24 mouse cellular contexts compared by ENCODE assay signal in the genomic region with DNA sequence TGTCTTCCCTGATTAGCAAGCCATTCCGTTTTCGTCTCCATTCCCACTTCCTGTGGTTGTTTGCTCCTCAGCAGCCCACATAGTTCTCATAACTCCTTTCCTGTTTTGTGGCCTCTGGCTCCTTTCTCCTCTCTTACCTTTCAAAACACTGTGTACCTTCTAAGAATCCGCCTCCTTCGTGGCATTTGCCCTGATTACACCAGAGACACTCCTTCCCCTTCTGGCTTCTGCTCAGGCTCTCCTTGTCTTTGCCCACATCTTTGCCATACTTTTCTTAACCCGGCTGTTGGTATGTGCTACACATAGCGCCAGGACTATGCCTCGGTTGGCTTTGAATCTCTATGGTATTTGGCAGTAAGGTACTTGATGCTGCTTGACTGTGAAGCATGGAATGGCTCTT.
"Had no signal": no experiment of that assay in that cellular context is flagged by ENCODE, and none has a peak within 500 bp of the region (broad histone marks: within the 10 kb centered on the region; RNA-seq: fewer than 3 reads in every experiment).

No protein-coding gene starts in this region.

- H3K4me2 ChIP-seq: heart, embryonic 11.5 days; hindbrain, embryonic 13.5 days; hindbrain, embryonic 15.5 days; kidney, embryonic 15.5 days; limb, embryonic 12.5 days; liver, embryonic 11.5 days had no signal

- DNase-seq: gastrocnemius, adult 2 months; gastrocnemius, postnatal 10 days; gastrocnemius, postnatal 25 days; heart, adult 18-20 months; heart, postnatal 10 days; kidney, adult 11 months; kidney, adult 2 months; kidney, adult 9 months; kidney, postnatal 14 days; kidney, postnatal 36 days; layer of hippocampus, adult 9-11 months; layer of hippocampus, postnatal 36 days; liver had no signal

- H3K4me1 ChIP-seq: kidney, embryonic 15.5 days; limb, embryonic 12.5 days had no signal

- H3K4me3 ChIP-seq: gastrocnemius, adult 2 months; hindbrain, embryonic 13.5 days; hindbrain, embryonic 15.5 days; kidney, embryonic 15.5 days; limb, embryonic 10.5 days; limb, embryonic 12.5 days had no signal

- ATAC-seq: forebrain, embryonic 16.5 days; hindbrain, postnatal 0 days; intestine, embryonic 16.5 days had no signal

- H3K36me3 ChIP-seq: hindbrain, embryonic 13.5 days; hindbrain, embryonic 15.5 days had no signal

- H3K27ac ChIP-seq: gastrocnemius, adult 2 months; hindbrain, embryonic 13.5 days; hindbrain, embryonic 15.5 days; hindbrain, postnatal 0 days; kidney, embryonic 15.5 days; kidney, postnatal 0 days; limb, embryonic 10.5 days; limb, embryonic 12.5 days had no signal

- H3K9ac ChIP-seq: hindbrain, embryonic 13.5 days; hindbrain, embryonic 15.5 days; kidney, embryonic 15.5 days; limb, embryonic 12.5 days had no signal

- H3K27me3 ChIP-seq: kidney, embryonic 15.5 days; limb, embryonic 12.5 days had no signal

- H3K9me3 ChIP-seq: hindbrain, embryonic 13.5 days; hindbrain, embryonic 15.5 days; kidney, embryonic 15.5 days; limb, embryonic 10.5 days; limb, embryonic 12.5 days had no signal
